Mouse (Mus musculus) CH12.LX (cell line): ENCODE measurements at regions not wholly inside any gene's neighbourhood (a gene's known extent, or its start where the extent isn't known, plus 50 kb on each side); places are given as distances from the start of the nearest gene placed in this dataset.

Experiments
- DNase-seq: peaks from one replicate; pipeline ENCODE4 v3.0.0-alpha.2; 2013; ENCODE audit errors: extremely low read depth
- H3K27ac ChIP-seq: 2 replicates; pipeline ENCODE4 v1.5.1; 2012; ENCODE audit warnings: low read depth, mild to moderate bottlenecking, control low read depth, moderate library complexity; ENCODE audit not compliant: insufficient read depth
- H3K27me3 ChIP-seq: replicated peaks from 2 replicates; pipeline ENCODE3; 2012; ENCODE audit warnings: inconsistent platforms
- H3K36me3 ChIP-seq, 2 experiments: replicated peaks in 1 of 2; 2 replicates each; pipeline versions ENCODE3 to v1.6.1; 2012; ENCODE audit warnings: inconsistent platforms in 1 of 2, low read length in 1 of 2, mild to moderate bottlenecking in 1 of 2, mixed read lengths in 1 of 2, moderate library complexity in 1 of 2; ENCODE audit not compliant: control insufficient read depth in 1 of 2, insufficient read depth in 1 of 2
- H3K4me1 ChIP-seq, 2 experiments: 2 replicates each; pipeline ENCODE4 v1.6.1; 2012; ENCODE audit warnings: inconsistent platforms in 1 of 2, moderate library complexity in 1 of 2; ENCODE audit not compliant: insufficient read depth in 2 of 2, control insufficient read depth in 1 of 2
- H3K4me2 ChIP-seq: 2 replicates; pipeline ENCODE4 v1.6.1; 2012; ENCODE audit warnings: low read depth, mild to moderate bottlenecking, control low read depth; ENCODE audit not compliant: poor library complexity, insufficient read depth, severe bottlenecking
- H3K4me3 ChIP-seq, 3 experiments: fragments of 150-350 bp in 1 of 3; sonication (generic) in 1 of 3; replicated peaks in 1 of 3; 2 replicates each; pipeline versions ENCODE3 to v1.5.1; 2011 to 2012; ENCODE audit warnings: low read depth in 2 of 3, low read length in 2 of 3, mild to moderate bottlenecking in 2 of 3, moderate library complexity in 2 of 3, control low read depth in 1 of 3, improper control_type of control experiment in 1 of 3, inconsistent platforms in 1 of 3, mixed read lengths in 1 of 3; ENCODE audit not compliant: poor library complexity in 1 of 3
- H3K79me2 ChIP-seq: replicated peaks from 2 replicates; pipeline ENCODE4 v1.6.1; 2012; ENCODE audit warnings: mild to moderate bottlenecking, moderate library complexity; ENCODE audit not compliant: control insufficient read depth, poor library complexity, insufficient read depth, severe bottlenecking; ENCODE audit errors: extremely low read depth
- H3K9ac ChIP-seq: 2 replicates; pipeline ENCODE4 v1.6.1; 2012; ENCODE audit warnings: low read depth, mild to moderate bottlenecking, control low read depth, moderate library complexity; ENCODE audit not compliant: insufficient read depth
- H3K9me3 ChIP-seq: replicated peaks from 2 replicates; pipeline ENCODE3; 2012; ENCODE audit warnings: low read length, inconsistent platforms, mixed read lengths
- BHLHE40 ChIP-seq: IDR thresholded peaks from 2 replicates; pipeline ENCODE4 v1.6.1; 2011; ENCODE audit warnings: mild to moderate bottlenecking, low read depth, low read length, improper control_type of control experiment
- CHD1 ChIP-seq: IDR thresholded peaks from 2 replicates; pipeline ENCODE4 v1.6.1; 2012; ENCODE audit warnings: low read depth, low read length, improper control_type of control experiment, inconsistent platforms
- CHD2 ChIP-seq: IDR thresholded peaks from 2 replicates; pipeline ENCODE4 v1.6.1; 2011; ENCODE audit warnings: low read length, improper control_type of control experiment
- CTCF ChIP-seq, 2 experiments: IDR thresholded peaks in 1 of 2; conservative IDR thresholded peaks in 1 of 2; 2 replicates each; pipeline ENCODE4 v1.5.1; 2011 to 2012; ENCODE audit warnings: low read depth in 2 of 2, low read length in 2 of 2, improper control_type of control experiment in 1 of 2, inconsistent platforms in 1 of 2, mild to moderate bottlenecking in 1 of 2, moderate library complexity in 1 of 2
- E2F4 ChIP-seq: IDR thresholded peaks from 2 replicates; pipeline ENCODE4 v1.6.1; 2011; ENCODE audit warnings: low read depth, low read length, improper control_type of control experiment; ENCODE audit not compliant: insufficient replicate concordance
- ELF1 ChIP-seq: IDR thresholded peaks from 2 replicates; pipeline ENCODE4 v1.6.1; 2014; ENCODE audit warnings: low read depth, mild to moderate bottlenecking, inconsistent platforms, low read length, improper control_type of control experiment
- EP300 ChIP-seq: IDR thresholded peaks from 2 replicates; pipeline ENCODE4 v1.6.1; 2011; ENCODE audit warnings: low read length, improper control_type of control experiment
- ETS1 ChIP-seq: conservative IDR thresholded peaks from 2 replicates; pipeline ENCODE4 v1.6.1; 2012; ENCODE audit warnings: low read depth, mild to moderate bottlenecking, inconsistent platforms, low read length, improper control_type of control experiment, moderate library complexity
- HCFC1 ChIP-seq: IDR thresholded peaks from 2 replicates; pipeline ENCODE4 v1.6.1; 2012; ENCODE audit warnings: low read depth, mild to moderate bottlenecking, inconsistent platforms, low read length, improper control_type of control experiment
- IRF4 ChIP-seq: IDR thresholded peaks from 2 replicates; pipeline ENCODE4 v1.6.1; 2014; ENCODE audit warnings: low read depth, mild to moderate bottlenecking, inconsistent platforms, low read length, improper control_type of control experiment
- JUN ChIP-seq: IDR thresholded peaks from 2 replicates; pipeline ENCODE4 v1.6.1; 2011; ENCODE audit warnings: low read depth, mild to moderate bottlenecking, low read length, improper control_type of control experiment, moderate library complexity; ENCODE audit not compliant: insufficient read depth
- JUND ChIP-seq: conservative IDR thresholded peaks from 2 replicates; pipeline ENCODE4 v1.6.1; 2011; ENCODE audit warnings: low read depth, low read length, improper control_type of control experiment
- MAFK ChIP-seq: IDR thresholded peaks from 2 replicates; pipeline ENCODE4 v1.6.1; 2011; ENCODE audit warnings: low read length, improper control_type of control experiment; ENCODE audit not compliant: insufficient replicate concordance
- MAX ChIP-seq: IDR thresholded peaks from 2 replicates; pipeline ENCODE4 v1.6.1; 2011; ENCODE audit warnings: low read length, improper control_type of control experiment
- MAZ ChIP-seq: IDR thresholded peaks from 2 replicates; pipeline ENCODE4 v1.6.1; 2012; ENCODE audit warnings: low read depth, mild to moderate bottlenecking, inconsistent platforms, low read length, improper control_type of control experiment, moderate library complexity
- MEF2A ChIP-seq: IDR thresholded peaks from 2 replicates; pipeline ENCODE4 v1.6.1; 2014; ENCODE audit warnings: low read depth, mild to moderate bottlenecking, inconsistent platforms, low read length, improper control_type of control experiment, borderline replicate concordance
- MXI1 ChIP-seq: IDR thresholded peaks from 2 replicates; pipeline ENCODE4 v1.6.1; 2011; ENCODE audit warnings: mild to moderate bottlenecking, low read depth, low read length, improper control_type of control experiment
- MYC ChIP-seq: IDR thresholded peaks from 2 replicates; pipeline ENCODE4 v1.6.1; 2011; ENCODE audit warnings: low read depth, mild to moderate bottlenecking, improper control_type of control experiment, low read length
- NELFE ChIP-seq: IDR thresholded peaks from 2 replicates; pipeline ENCODE4 v1.6.1; 2011; ENCODE audit warnings: low read depth, low read length, improper control_type of control experiment
- NRF1 ChIP-seq: IDR thresholded peaks from 2 replicates; pipeline ENCODE4 v1.6.1; 2014; ENCODE audit warnings: low read depth, mild to moderate bottlenecking, inconsistent platforms, low read length, improper control_type of control experiment, moderate library complexity
- PAX5 ChIP-seq: IDR thresholded peaks from 2 replicates; pipeline ENCODE4 v1.6.1; 2012; ENCODE audit warnings: low read length, inconsistent platforms, mixed read lengths
- POLR2AphosphoS2 ChIP-seq: IDR thresholded peaks from 2 replicates; pipeline ENCODE4 v1.6.1; 2011; ENCODE audit warnings: low read depth, low read length, improper control_type of control experiment
- RAD21 ChIP-seq: IDR thresholded peaks from 2 replicates; pipeline ENCODE4 v1.6.1; 2011; ENCODE audit warnings: low read depth, mild to moderate bottlenecking, low read length, improper control_type of control experiment, moderate library complexity
- SIN3A ChIP-seq: IDR thresholded peaks from 2 replicates; pipeline ENCODE4 v1.6.1; 2012; ENCODE audit warnings: low read length, improper control_type of control experiment, inconsistent platforms
- SMC3 ChIP-seq: IDR thresholded peaks from 2 replicates; pipeline ENCODE4 v1.6.1; 2011; ENCODE audit warnings: low read depth, low read length, improper control_type of control experiment
- TBP ChIP-seq: conservative IDR thresholded peaks from 2 replicates; pipeline ENCODE4 v1.6.1; 2011; ENCODE audit warnings: low read depth, low read length, improper control_type of control experiment
- TCF12 ChIP-seq: IDR thresholded peaks from 2 replicates; pipeline ENCODE4 v1.6.1; 2014; ENCODE audit warnings: low read depth, mild to moderate bottlenecking, inconsistent platforms, low read length, improper control_type of control experiment
- UBTF ChIP-seq: IDR thresholded peaks from 2 replicates; pipeline ENCODE4 v1.6.1; 2012; ENCODE audit warnings: low read depth, mild to moderate bottlenecking, inconsistent platforms, low read length, improper control_type of control experiment, moderate library complexity
- USF1 ChIP-seq: IDR thresholded peaks from 2 replicates; pipeline ENCODE4 v1.6.1; 2014; ENCODE audit warnings: low read depth, mild to moderate bottlenecking, inconsistent platforms, low read length, improper control_type of control experiment
- USF2 ChIP-seq: conservative IDR thresholded peaks from 2 replicates; pipeline ENCODE4 v1.6.1; 2011; ENCODE audit warnings: low read depth, low read length, improper control_type of control experiment
- ZMIZ1 ChIP-seq: IDR thresholded peaks from 2 replicates; pipeline ENCODE4 v1.6.1; 2012; ENCODE audit warnings: low read depth, mild to moderate bottlenecking, inconsistent platforms, low read length, improper control_type of control experiment
- ZNF384 ChIP-seq: IDR thresholded peaks from 2 replicates; pipeline ENCODE4 v1.6.1; 2012; ENCODE audit warnings: low read depth, low read length, improper control_type of control experiment, inconsistent platforms
- dilution Hi-C: fragments of 300-500 bp; cut with MboI; formaldehyde crosslinking; loops from 2 replicates; pipeline ENCODE4 v1.14.3; 2020; ENCODE audit warnings: low sequenced_read_pairs; ENCODE audit not compliant: extremely low pct_unique_long_range_greater_than_20kb, extremely low pct_ligation_motif_present
- in situ Hi-C: fragments of 300-500 bp; cut with MboI; formaldehyde crosslinking; loops from 3 replicates; pipeline ENCODE4 v1.14.3; 2019; ENCODE audit warnings: low sequenced_read_pairs, low pct_ligation_motif_present, low pct_unique_long_range_greater_than_20kb, mixed read lengths

GRCm38 (mm10) chr19:27028834-27029233 lies 143.2 kb downstream of the Gm815 start:
- Histone ChIP-seq H3K79me2 (no peaks in the 10 kb centered on the region), H3K9me3 (peaks cover 3% of the 10 kb centered on the region), H3K4me1 (peaks cover 3 to 21% of the 10 kb centered on the region in 2 experiments; a peak in 2 of 4 replicates), H3K4me3 (no peak overlapping the region), H3K36me3 (no peaks in the 10 kb centered on the region), H3K4me2 (no peak overlapping the region), H3K27ac (no peak overlapping the region), H3K9ac (no peak overlapping the region), H3K27me3 (no peaks in the 10 kb centered on the region)
- in situ Hi-C loops (no loop called here), dilution Hi-C loops (no loop called here)
- TF ChIP-seq JUN, result no peak
- TF ChIP-seq USF1, result no peak
- TF ChIP-seq TCF12, result no peak
- TF ChIP-seq E2F4, result no peak
- no peak for TF ChIP-seq JUND
- no peak for TF ChIP-seq MAX
- no peak for TF ChIP-seq SIN3A
- no peak for DNase-seq

- DNase-seq, result peak; percentile 87
- H3K27ac ChIP-seq, result no peak overlapping the region
- dilution Hi-C loops (no loop called here), in situ Hi-C loops (no loop called here)
- H3K4me2 ChIP-seq, result peak overlapping the region; percentile 99
- H3K4me1 ChIP-seq, result peaks cover 3 to 21% of the 10 kb centered on the region in 2 experiments; a peak in 2 of 4 replicates
- H3K79me2 ChIP-seq, result no peaks in the 10 kb centered on the region
- no peaks in the 10 kb centered on the region for H3K36me3 ChIP-seq
- no peak overlapping the region for H3K9ac ChIP-seq
- H3K27me3 ChIP-seq, result no peaks in the 10 kb centered on the region
- H3K4me3 ChIP-seq, result peak overlapping the region in 2 of 3 experiments; percentile 29 to 42
- peaks cover 3% of the 10 kb centered on the region for H3K9me3 ChIP-seq
- no peak for TF ChIP-seq SMC3
- TF ChIP-seq CHD1, result 0 out of 2 replicates have a peak, but pooled peaks have one; percentile 35
- TF ChIP-seq POLR2AphosphoS2, result no peak
- TF ChIP-seq MXI1, result no peak
- TF ChIP-seq JUND, result peak; percentile 20; the same call in 1 of the 2 replicates
- TF ChIP-seq ELF1, result peak; percentile 54; the same call in 1 of the 2 replicates
- no peak for TF ChIP-seq UBTF
- TF ChIP-seq NELFE, result no peak
- no peak for TF ChIP-seq PAX5
- TF ChIP-seq ZNF384, result no peak
- TF ChIP-seq SIN3A, result no peak; the same call in 1 of the 2 replicates
- TF ChIP-seq MEF2A, result peak; percentile 69; the same call in 1 of the 2 replicates
- peak; percentile 44 for TF ChIP-seq ETS1
- no peak; the same call in 1 of the 2 replicates for TF ChIP-seq RAD21
- TF ChIP-seq USF2, result no peak
- peak; percentile 18; the same call in 1 of the 2 replicates for TF ChIP-seq TCF12
- peak; percentile 50; the same call in 1 of the 2 replicates for TF ChIP-seq IRF4
- TF ChIP-seq HCFC1, result no peak
- peak; percentile 19; the same call in 1 of the 2 replicates for TF ChIP-seq EP300
- no peak for TF ChIP-seq JUN
- no peak for TF ChIP-seq MAFK
- TF ChIP-seq MYC, result no peak
- no peak for TF ChIP-seq CHD2
- 0 out of 2 replicates have a peak, but pooled peaks have one; percentile 13 for TF ChIP-seq NRF1
- no peak for TF ChIP-seq CTCF (conservative IDR thresholded peaks at IDR 0.05 in 1 of 2, IDR thresholded peaks at IDR 0.05 in 1 of 2; ENCODE audit: low read depth in 2 of 2, low read length in 2 of 2)
- no peak for TF ChIP-seq MAZ
- no peak for TF ChIP-seq TBP
- no peak for TF ChIP-seq ZMIZ1
- TF ChIP-seq BHLHE40, result no peak
Observed at GRCm38 (mm10) chr19:27031030-27031700, 145.5 kb downstream of the Gm815 start.
